Mouse (Mus musculus): ENCODE measurements around the gene Fxyd3.

Gene Fxyd3

GRCm38 (mm10) chr7:31050921-31051320, 25.6 kb downstream of the Fxyd3 start:
- DNase-seq (ENCODE audit: extremely low read depth, low read depth, low spot score), result no peak

GRCm38 (mm10) chr7:31050487-31050886, 26.0 kb downstream of the Fxyd3 start:
- no peak for DNase-seq (ENCODE audit: extremely low read depth, low read depth, low spot score)

- DNase-seq (ENCODE audit: extremely low read depth, low read depth, low spot score), result no peak
Measured at GRCm38 (mm10) chr7:31049846-31050281, 26.6 kb downstream of the Fxyd3 start.

- no peak for DNase-seq (ENCODE audit: extremely low read depth, low read depth, low spot score)
Measured at GRCm38 (mm10) chr7:31049135-31049845, 27.2 kb downstream of the Fxyd3 start.

DNA sequence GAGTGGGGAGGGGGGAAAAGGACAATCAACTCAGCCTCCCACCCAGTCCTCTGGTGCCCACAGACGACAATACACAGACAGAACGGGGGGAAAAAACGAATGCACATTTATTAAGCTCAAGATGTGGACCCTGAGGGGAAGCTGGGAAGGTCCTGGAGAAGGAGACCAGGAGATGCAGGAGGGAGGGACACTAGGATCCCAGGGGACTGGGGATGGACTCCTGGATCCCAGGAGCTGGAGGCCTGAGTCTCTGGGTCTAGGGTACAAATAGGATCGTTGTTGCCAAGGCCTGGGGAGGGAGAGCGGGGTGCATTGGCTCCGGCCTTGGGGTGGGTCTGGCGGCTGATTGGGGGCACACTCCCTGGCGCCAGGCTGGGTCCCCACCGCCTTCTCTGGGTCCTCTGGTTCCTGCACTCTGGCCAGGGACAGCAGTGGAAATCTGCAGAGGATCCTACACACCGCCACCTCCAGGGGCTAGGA, 34.0 kb downstream of the Fxyd3 start, which contains the start of gene Fxyd5:
Gene Fxyd5, minus strand, starts transcription at position 51 of the 480 bp plus-strand sequence.
- no peak for DNase-seq (ENCODE audit: extremely low read depth, low read depth, low spot score)

DNA sequence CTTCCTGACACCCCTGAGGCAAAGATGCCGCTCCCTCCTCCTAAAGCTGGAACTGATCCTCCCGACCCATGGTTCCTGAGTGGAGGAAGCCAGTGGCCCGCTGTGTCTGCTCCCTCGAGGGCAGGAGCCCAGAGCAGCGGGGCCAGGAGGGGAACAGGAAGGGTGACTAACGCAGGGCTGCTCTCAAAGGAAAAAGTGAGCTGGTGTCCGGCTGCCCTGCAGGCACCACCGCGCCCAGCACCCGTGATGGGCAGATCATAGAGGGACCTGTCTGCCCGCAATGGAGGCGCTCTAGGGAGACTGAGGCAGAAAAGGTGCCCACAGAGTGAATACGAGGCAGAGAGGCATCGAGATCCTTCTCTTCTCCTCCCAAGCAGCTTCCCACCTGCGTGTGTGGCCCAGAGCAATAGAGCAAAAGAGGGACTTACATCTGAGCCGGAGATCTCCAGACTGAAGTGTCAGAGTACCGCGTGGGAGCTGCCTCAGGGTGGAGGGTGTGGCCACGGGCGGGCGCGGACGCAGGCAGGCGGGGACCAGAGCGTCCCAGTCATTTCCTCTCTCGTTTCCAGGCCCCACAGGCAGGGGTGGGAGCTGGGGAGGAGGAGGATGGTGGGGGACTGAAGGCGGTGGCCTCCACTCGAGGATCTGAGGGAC, 34.7 kb downstream of the Fxyd3 start:
- no peak for DNase-seq (ENCODE audit: extremely low read depth, low read depth, low spot score)

- no peak for DNase-seq (ENCODE audit: extremely low read depth, low read depth, low spot score)
Measured at GRCm38 (mm10) chr7:31041023-31041407, 35.5 kb downstream of the Fxyd3 start.

GRCm38 (mm10) chr7:31040281-31041022, 36.1 kb downstream of the Fxyd3 start:
- no peak for DNase-seq (ENCODE audit: extremely low read depth, low read depth, low spot score)

DNA sequence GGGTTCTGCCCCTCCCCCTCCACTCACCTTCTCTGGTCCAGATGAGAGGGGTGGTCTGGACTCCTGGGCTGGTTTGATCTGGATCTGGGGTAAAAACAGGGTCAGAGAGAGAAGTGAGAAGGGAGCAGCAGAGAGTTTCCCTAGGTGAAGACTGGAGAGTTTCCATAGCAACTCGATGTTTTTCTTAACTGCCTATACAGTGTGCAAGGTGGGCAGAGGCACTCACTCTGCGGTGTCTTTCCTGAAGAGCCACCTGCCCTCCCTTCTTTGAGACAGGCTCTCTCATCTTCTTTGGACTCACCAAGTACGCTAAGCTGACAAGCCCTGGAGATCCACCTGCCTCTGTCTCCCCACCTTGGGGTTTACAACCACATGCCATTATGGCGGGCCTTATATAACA, 37.5 kb downstream of the Fxyd3 start:
- no peak for DNase-seq (ENCODE audit: extremely low read depth, low read depth, low spot score)

DNA sequence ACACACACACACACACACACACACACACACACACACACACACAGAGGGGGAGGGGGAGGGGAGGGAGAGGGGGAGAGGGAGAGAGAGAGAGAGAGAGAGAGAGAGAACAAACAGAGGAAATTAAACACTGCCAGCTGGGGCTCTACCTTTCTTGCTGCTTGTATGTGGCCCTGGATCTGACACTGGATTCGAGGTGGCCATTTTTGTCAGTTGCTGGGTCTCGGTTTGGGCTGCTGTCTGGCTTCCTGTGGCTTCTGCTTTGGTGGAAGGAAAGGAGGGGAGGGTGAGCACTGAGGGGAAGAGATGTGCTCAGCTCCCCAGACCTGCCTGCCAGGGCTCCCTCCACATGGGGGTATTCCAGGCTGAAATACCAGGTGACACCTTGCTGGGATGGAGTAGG, 38.8 kb downstream of the Fxyd3 start:
- DNase-seq (ENCODE audit: extremely low read depth, low read depth, low spot score), result no peak

GRCm38 (mm10) chr7:31036917-31037316, 39.6 kb downstream of the Fxyd3 start:
- DNase-seq (ENCODE audit: extremely low read depth, low read depth, low spot score), result no peak

GRCm38 (mm10) chr7:31035291-31035690, 41.2 kb downstream of the Fxyd3 start:
- DNase-seq (ENCODE audit: extremely low read depth, low read depth, low spot score), result no peak

GRCm38 (mm10) chr7:31034789-31035188, 41.7 kb downstream of the Fxyd3 start:
- DNase-seq (ENCODE audit: extremely low read depth, low read depth, low spot score), result no peak

DNA sequence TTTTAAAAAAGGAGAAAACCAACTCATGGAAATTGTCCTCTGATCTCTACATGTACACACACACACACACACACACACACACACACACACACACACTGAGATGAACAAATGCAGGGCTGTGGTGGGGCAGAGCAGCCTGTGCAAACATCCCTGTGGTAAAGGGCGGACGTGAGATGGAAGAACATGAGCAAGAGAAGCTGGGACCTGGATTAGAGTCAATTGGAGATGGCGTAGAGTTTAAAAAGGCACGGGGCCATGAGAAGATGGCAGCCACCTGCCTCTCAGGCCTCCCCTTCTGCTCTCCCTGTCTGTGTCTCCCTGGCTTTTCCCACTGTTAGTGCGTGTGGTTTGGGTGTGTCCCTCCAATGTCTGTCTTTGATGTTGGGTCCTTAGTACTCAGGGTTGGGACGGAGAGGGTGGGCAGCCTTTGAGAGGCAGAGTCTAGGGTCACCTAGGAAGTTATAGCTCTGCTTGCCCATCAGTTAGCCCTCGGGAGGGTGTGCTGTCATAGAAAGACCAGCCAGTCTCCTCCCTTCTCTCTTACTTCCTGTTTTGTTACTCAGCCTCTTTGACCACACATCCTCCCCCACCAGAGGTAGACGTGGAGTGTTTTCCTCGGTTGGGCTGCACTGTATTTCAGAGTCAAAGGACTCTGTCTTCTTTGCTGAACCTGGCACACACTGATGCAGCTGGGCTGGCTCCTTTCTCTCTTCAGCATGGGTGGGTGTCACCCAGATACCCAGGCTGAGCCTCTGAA, 42.9 kb downstream of the Fxyd3 start:
- DNase-seq (ENCODE audit: extremely low read depth, low read depth, low spot score), result no peak

GRCm38 (mm10) chr7:31031731-31032130, 44.8 kb downstream of the Fxyd3 start:
- DNase-seq (ENCODE audit: extremely low read depth, low read depth, low spot score), result no peak

- DNase-seq (ENCODE audit: extremely low read depth, low read depth, low spot score), result no peak
Measured at GRCm38 (mm10) chr7:31030717-31031116, 45.8 kb downstream of the Fxyd3 start.

- DNase-seq (ENCODE audit: extremely low read depth, low read depth, low spot score), result no peak
Measured at GRCm38 (mm10) chr7:31028609-31029008, 47.9 kb downstream of the Fxyd3 start.

All from fat pad, adult 2 months (tissue).